Mouse (Mus musculus) forebrain, postnatal 0 days (tissue): ENCODE measurements at regions not wholly inside any gene's neighbourhood (a gene's known extent, or its start where the extent isn't known, plus 50 kb on each side); places are given as distances from the start of the nearest gene placed in this dataset.

Experiments used
- ATAC-seq: fragments of 200-750 bp; cut with Nextera tagmentation; 2 replicates; pipeline ENCODE4 v1.8.0; 2017; ENCODE audit warnings: mild to moderate bottlenecking, moderate library complexity
- DNase-seq: peaks from one replicate; pipeline ENCODE4 v3.0.0-alpha.2; 2015
- H3K27ac ChIP-seq: fragments of 300-500 bp; sonication (generic); 2 replicates; pipeline ENCODE4 v1.5.1; 2014; ENCODE audit warnings: low read depth, mild to moderate bottlenecking, antibody characterized with exemption, low read length, moderate library complexity, mixed read lengths
- H3K27me3 ChIP-seq: fragments of 300-500 bp; sonication (generic); 2 replicates; pipeline ENCODE4 v1.6.1; 2014; ENCODE audit warnings: mild to moderate bottlenecking, low read length, mixed read lengths; ENCODE audit not compliant: insufficient read depth
- H3K36me3 ChIP-seq: fragments of 300-500 bp; sonication (generic); 2 replicates; pipeline ENCODE4 v1.6.1; 2014; ENCODE audit warnings: mild to moderate bottlenecking, moderate library complexity; ENCODE audit not compliant: insufficient read depth
- H3K4me1 ChIP-seq: fragments of 300-500 bp; sonication (generic); 2 replicates; pipeline ENCODE4 v1.6.1; 2014; ENCODE audit warnings: antibody characterized with exemption; ENCODE audit not compliant: insufficient read depth
- H3K4me2 ChIP-seq: fragments of 300-500 bp; sonication (generic); 2 replicates; pipeline ENCODE4 v1.6.1; 2014; ENCODE audit warnings: low read depth, mild to moderate bottlenecking, moderate library complexity
- H3K4me3 ChIP-seq: fragments of 300-500 bp; sonication (generic); 2 replicates; pipeline ENCODE4 v1.5.1; 2014; ENCODE audit warnings: low read depth, low read length, mixed read lengths
- H3K9ac ChIP-seq: fragments of 300-500 bp; sonication (generic); 2 replicates; pipeline ENCODE4 v1.6.1; 2014; ENCODE audit warnings: mild to moderate bottlenecking
- H3K9me3 ChIP-seq: fragments of 300-500 bp; sonication (generic); 2 replicates; pipeline ENCODE4 v1.6.1; 2016; ENCODE audit warnings: low read length
- CTCF ChIP-seq: sonication (generic); IDR thresholded peaks from 2 replicates; pipeline ENCODE4 v1.5.1; 2016; ENCODE audit warnings: antibody characterized with exemption, control low read depth, low read depth
- WGBS: fragments of 180-500 bp; shearing (Covaris S2); extraction: QIAGEN DNeasy Blood & Tissue Kit; methylation state at CpG from one replicate; pipeline ENCODE4 v1.1.7; 2014; 5-methylcytosine and 5-hydroxymethylcytosine counted together

GRCm38 (mm10) chr11:63286026-63286425, 157.2 kb downstream of the Pmp22 start:
- Histone ChIP-seq H3K9ac (no peak overlapping the region), H3K4me1 (no peaks in the 10 kb centered on the region), H3K4me2 (no peak overlapping the region), H3K27ac (no peak overlapping the region), H3K27me3 (no peaks in the 10 kb centered on the region), H3K9me3 (no peaks in the 10 kb centered on the region), H3K36me3 (no peaks in the 10 kb centered on the region), H3K4me3 (no peak overlapping the region)
- no peak for DNase-seq
- no peak for TF ChIP-seq CTCF
- 70% methylated on average over 2 of the region's 2 CpGs for WGBS
- no peak for ATAC-seq

- ATAC-seq: no peak
- no peaks in the 10 kb centered on the region for H3K36me3 ChIP-seq
- TF ChIP-seq CTCF: no peak
- DNase-seq: no peak
- 34% methylated on average over 2 of the region's 2 CpGs for WGBS
- no peak overlapping the region for H3K4me2 ChIP-seq
- no peaks in the 10 kb centered on the region for H3K27me3 ChIP-seq
- H3K9ac ChIP-seq: no peak overlapping the region
- no peaks in the 10 kb centered on the region for H3K9me3 ChIP-seq
- no peak overlapping the region for H3K27ac ChIP-seq
- H3K4me1 ChIP-seq: no peaks in the 10 kb centered on the region
- H3K4me3 ChIP-seq: no peak overlapping the region
Measured at GRCm38 (mm10) chr11:63287766-63288165, 159.0 kb downstream of the Pmp22 start.

- Histone ChIP-seq H3K9me3 (no peaks in the 10 kb centered on the region), H3K27me3 (no peaks in the 10 kb centered on the region), H3K9ac (no peak overlapping the region), H3K4me2 (no peak overlapping the region), H3K27ac (no peak overlapping the region), H3K4me3 (no peak overlapping the region), H3K36me3 (no peaks in the 10 kb centered on the region), H3K4me1 (no peaks in the 10 kb centered on the region)
- no peak for TF ChIP-seq CTCF
- ATAC-seq (no peak), DNase-seq (no peak)
- WGBS: 91% methylated on average over 13 of the region's 13 CpGs
Measured at GRCm38 (mm10) chr11:63290618-63291017, 161.8 kb downstream of the Pmp22 start.

GRCm38 (mm10) chr11:63293485-63293884, 164.7 kb downstream of the Pmp22 start:
- H3K9ac ChIP-seq: no peak overlapping the region
- H3K4me1 ChIP-seq: no peaks in the 10 kb centered on the region
- no peak overlapping the region for H3K4me3 ChIP-seq
- WGBS: 80% methylated on average over 4 of the region's 4 CpGs
- no peaks in the 10 kb centered on the region for H3K27me3 ChIP-seq
- no peak for TF ChIP-seq CTCF
- no peaks in the 10 kb centered on the region for H3K36me3 ChIP-seq
- DNase-seq (no peak), ATAC-seq (no peak)
- H3K4me2 ChIP-seq: no peak overlapping the region
- no peaks in the 10 kb centered on the region for H3K9me3 ChIP-seq
- no peak overlapping the region for H3K27ac ChIP-seq

GRCm38 (mm10) chr11:63294476-63294875, 165.7 kb downstream of the Pmp22 start:
- no peak for ATAC-seq
- 88% methylated on average over 3 of the region's 3 CpGs for WGBS
- Histone ChIP-seq H3K4me2 (no peak overlapping the region), H3K27me3 (no peaks in the 10 kb centered on the region), H3K36me3 (no peaks in the 10 kb centered on the region), H3K4me1 (no peaks in the 10 kb centered on the region), H3K27ac (no peak overlapping the region), H3K9ac (no peak overlapping the region), H3K4me3 (no peak overlapping the region), H3K9me3 (no peaks in the 10 kb centered on the region)
- DNase-seq: no peak
- TF ChIP-seq CTCF: no peak

- H3K9me3 ChIP-seq: no peaks in the 10 kb centered on the region
- ATAC-seq (no peak), DNase-seq (no peak)
- no peak overlapping the region for H3K27ac ChIP-seq
- no peak overlapping the region for H3K4me2 ChIP-seq
- no peak for TF ChIP-seq CTCF
- no peak overlapping the region for H3K9ac ChIP-seq
- WGBS: 82% methylated on average over 3 of the region's 3 CpGs
- no peaks in the 10 kb centered on the region for H3K27me3 ChIP-seq
- H3K36me3 ChIP-seq: no peaks in the 10 kb centered on the region
- no peak overlapping the region for H3K4me3 ChIP-seq
- H3K4me1 ChIP-seq: no peaks in the 10 kb centered on the region
Measured at GRCm38 (mm10) chr11:63296476-63296875, 167.7 kb downstream of the Pmp22 start.

- Histone ChIP-seq H3K9me3 (no peaks in the 10 kb centered on the region), H3K27ac (no peak overlapping the region), H3K4me3 (no peak overlapping the region), H3K36me3 (no peaks in the 10 kb centered on the region), H3K9ac (no peak overlapping the region), H3K4me1 (no peaks in the 10 kb centered on the region), H3K27me3 (no peaks in the 10 kb centered on the region), H3K4me2 (no peak overlapping the region)
- DNase-seq (no peak), ATAC-seq (no peak)
- no peak for TF ChIP-seq CTCF
- 4% methylated on average over 14 of the region's 14 CpGs for WGBS
Measured at GRCm38 (mm10) chr11:63299712-63300581, 171.2 kb downstream of the Pmp22 start.
